Mouse (Mus musculus) kidney, adult 2 months (tissue): ENCODE measurements around the gene Slfn3. TPM values are rescaled to one million over a fixed set of nuclear protein-coding genes. Genes with fewer than 3 reads are reported as not detected.
"Not testable (repeated sequence)": the region's sequence is repeated elsewhere in the genome, so short reads cannot be mapped to it uniquely, and the experiment has no call there.

Experiments
- DNase-seq: peaks from one replicate; pipeline ENCODE4 v3.0.0; 2021
- H3K27ac ChIP-seq: fragments of 200-500 bp; 2 replicates; pipeline ENCODE4 v1.5.1; 2012; ENCODE audit warnings: low read depth, low read length, control low read depth, inconsistent platforms; ENCODE audit not compliant: insufficient read depth
- H3K27me3 ChIP-seq: fragments of 200-500 bp; replicated peaks from 2 replicates; pipeline ENCODE4 v1.6.1; 2012; ENCODE audit warnings: mild to moderate bottlenecking, moderate library complexity, low read length, inconsistent platforms; ENCODE audit not compliant: control insufficient read depth, insufficient read depth
- H3K36me3 ChIP-seq: fragments of 200-500 bp; 2 replicates; pipeline ENCODE4 v1.6.1; 2012; ENCODE audit warnings: mild to moderate bottlenecking, moderate library complexity, low read length, inconsistent platforms; ENCODE audit not compliant: control insufficient read depth, insufficient read depth
- H3K4me1 ChIP-seq: fragments of 200-500 bp; 2 replicates; pipeline ENCODE4 v1.6.1; 2011; ENCODE audit warnings: low read length; ENCODE audit not compliant: control insufficient read depth, insufficient read depth
- H3K4me3 ChIP-seq: fragments of 200-500 bp; 2 replicates; pipeline ENCODE4 v1.5.1; 2011; ENCODE audit warnings: mild to moderate bottlenecking, low read depth, low read length, control low read depth; ENCODE audit not compliant: insufficient read depth
- CTCF ChIP-seq: fragments of 200-500 bp; conservative IDR thresholded peaks from 2 replicates; pipeline ENCODE4 v1.5.1; 2011; ENCODE audit warnings: low read depth, mild to moderate bottlenecking, control low read depth, low read length, moderate library complexity, mixed read lengths; ENCODE audit not compliant: insufficient read depth, insufficient read length
- POLR2A ChIP-seq: fragments of 200-500 bp; IDR thresholded peaks from one replicate; pipeline ENCODE4 v1.6.1; 2011; ENCODE audit warnings: low read depth, low read length, control low read depth
- WGBS: fragments of 180-500 bp; shearing (Covaris S2); methylation state at CpG from one replicate; pipeline ENCODE4 v1.1.7; 2018; 5-methylcytosine and 5-hydroxymethylcytosine counted together
- polyA plus RNA-seq: library from polyadenylated mRNA; depleted of rRNA; stranded (reverse); fragments of >200 nt; gene quantifications from 2 replicates; pipeline ENCODE4 v1.2.3, GENCODE M21; 2012

The Slfn3 gene
- polyA plus RNA-seq, 1 experiment = 0.72 TPM

- peak; percentile 27 for DNase-seq
- no peaks in the 10 kb centered on the region for H3K4me1 ChIP-seq
- no peak overlapping the region for H3K27ac ChIP-seq
- no peaks in the 10 kb centered on the region for H3K36me3 ChIP-seq
- WGBS = 58% methylated on average over 7 of the region's 7 CpGs
- no peak for TF ChIP-seq CTCF
- TF ChIP-seq POLR2A = no peak
- no peak overlapping the region for H3K4me3 ChIP-seq
- H3K27me3 ChIP-seq = no peaks in the 10 kb centered on the region
Measured at GRCm38 (mm10) chr11:83223367-83223766, 32.2 kb downstream of the Slfn3 start.

GRCm38 (mm10) chr11:83223793-83224192 is 32.7 kb downstream of the Slfn3 start:
- not testable (repeated sequence) for H3K27me3 ChIP-seq, H3K36me3 ChIP-seq, DNase-seq, H3K4me3 ChIP-seq, H3K27ac ChIP-seq, H3K4me1 ChIP-seq
- 59% methylated on average over 5 of the region's 5 CpGs for WGBS

GRCm38 (mm10) chr11:83224217-83224616 is 33.1 kb downstream of the Slfn3 start:
- no peak overlapping the region for H3K27ac ChIP-seq
- no peaks in the 10 kb centered on the region for H3K27me3 ChIP-seq
- 82% methylated on average over 9 of the region's 9 CpGs for WGBS
- H3K4me3 ChIP-seq = no peak overlapping the region
- H3K4me1 ChIP-seq = no peaks in the 10 kb centered on the region
- H3K36me3 ChIP-seq = no peaks in the 10 kb centered on the region
- DNase-seq = peak; percentile 7
- no peak for TF ChIP-seq POLR2A
- no peak for TF ChIP-seq CTCF

DNA sequence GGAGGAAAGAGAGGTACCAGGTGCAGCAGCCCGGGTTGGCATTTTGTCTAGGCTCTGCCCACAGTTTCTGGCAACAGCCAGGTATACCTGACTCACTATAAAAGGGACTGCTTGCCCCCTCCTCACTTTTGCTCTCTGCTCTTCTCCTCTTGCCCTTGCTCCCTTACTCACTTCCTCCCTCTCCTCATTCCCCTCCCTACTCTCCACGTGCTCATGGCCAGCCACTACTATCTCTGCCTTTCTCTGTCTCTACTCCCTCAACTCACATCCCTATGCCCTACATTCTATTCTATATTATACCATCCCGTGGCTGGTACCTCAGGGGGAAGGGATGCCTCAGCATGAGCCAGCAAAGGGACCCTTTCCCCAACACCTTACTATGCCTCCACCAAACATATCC is 33.6 kb downstream of the Slfn3 start:
- 71% methylated on average over 3 of the region's 3 CpGs for WGBS
- no peak overlapping the region for H3K27ac ChIP-seq
- no peak overlapping the region for H3K4me3 ChIP-seq

GRCm38 (mm10) chr11:83225371-83225960 is 34.3 kb downstream of the Slfn3 start:
- 87% methylated on average over 9 of the region's 9 CpGs for WGBS
- no peaks in the 10 kb centered on the region for H3K36me3 ChIP-seq
- no peak for TF ChIP-seq POLR2A
- no peak overlapping the region for H3K4me3 ChIP-seq
- no peaks in the 10 kb centered on the region for H3K27me3 ChIP-seq
- H3K27ac ChIP-seq = no peak overlapping the region
- no peak for DNase-seq
- no peaks in the 10 kb centered on the region for H3K4me1 ChIP-seq

More for the DNA sequence above, 33.6 kb downstream of the Slfn3 start:
- no peaks in the 10 kb centered on the region for H3K4me1 ChIP-seq
- no peaks in the 10 kb centered on the region for H3K27me3 ChIP-seq
- TF ChIP-seq CTCF (no peak), POLR2A (no peak)
- no peak for DNase-seq
- no peaks in the 10 kb centered on the region for H3K36me3 ChIP-seq

DNA sequence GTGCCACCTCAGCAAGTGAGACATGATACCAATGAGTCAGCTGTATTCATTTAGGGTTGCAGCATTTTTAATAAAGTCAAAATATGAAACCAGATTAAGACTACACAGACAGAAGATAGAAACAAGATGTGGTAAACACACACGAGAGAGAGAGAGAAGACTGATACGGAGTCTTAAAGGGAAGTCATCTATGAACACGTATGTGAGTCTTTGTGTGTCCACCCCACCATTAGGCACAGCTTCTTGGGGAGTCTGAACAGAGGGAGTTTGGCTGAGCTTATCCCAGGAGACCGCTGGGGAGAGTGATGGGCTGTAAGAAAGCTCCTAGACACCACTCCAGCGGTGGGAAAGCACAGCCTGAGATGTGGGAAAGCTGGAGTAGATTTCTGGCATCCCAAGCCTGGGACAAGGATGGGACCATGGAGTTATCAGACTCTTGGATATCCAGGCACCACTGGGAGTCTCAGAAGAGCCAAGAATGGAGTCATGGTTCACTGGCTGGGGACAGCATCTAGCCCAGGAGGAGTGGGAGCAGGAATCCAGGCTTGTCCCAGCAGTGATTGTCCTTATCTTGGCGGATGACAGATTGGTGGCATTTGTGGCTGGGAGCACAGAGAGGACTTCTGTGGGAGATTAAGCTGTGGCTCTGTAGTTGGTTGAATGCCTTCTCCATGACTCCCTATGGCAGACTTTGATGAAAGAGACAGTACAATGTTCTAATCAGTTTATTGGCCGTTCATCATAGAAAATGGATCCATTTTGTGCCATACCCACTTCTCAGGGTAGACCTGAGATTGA is 37.0 kb downstream of the Slfn3 start:
- no peaks in the 10 kb centered on the region for H3K4me1 ChIP-seq
- WGBS = 84% methylated on average over 7 of the region's 7 CpGs
- no peak for DNase-seq
- TF ChIP-seq POLR2A (no peak), CTCF (no peak)
- no peak overlapping the region for H3K4me3 ChIP-seq
- no peaks in the 10 kb centered on the region for H3K27me3 ChIP-seq
- H3K27ac ChIP-seq = no peak overlapping the region
- no peaks in the 10 kb centered on the region for H3K36me3 ChIP-seq

- no peaks in the 10 kb centered on the region for H3K36me3 ChIP-seq
- no peak for TF ChIP-seq CTCF
- no peak for TF ChIP-seq POLR2A
- 64% methylated on average over 3 of the region's 3 CpGs for WGBS
- no peaks in the 10 kb centered on the region for H3K27me3 ChIP-seq
- peak; percentile 21 for DNase-seq
- H3K4me3 ChIP-seq = no peak overlapping the region
- H3K4me1 ChIP-seq = no peaks in the 10 kb centered on the region
- no peak overlapping the region for H3K27ac ChIP-seq
Measured at GRCm38 (mm10) chr11:83230966-83231365, 39.8 kb downstream of the Slfn3 start.

DNA sequence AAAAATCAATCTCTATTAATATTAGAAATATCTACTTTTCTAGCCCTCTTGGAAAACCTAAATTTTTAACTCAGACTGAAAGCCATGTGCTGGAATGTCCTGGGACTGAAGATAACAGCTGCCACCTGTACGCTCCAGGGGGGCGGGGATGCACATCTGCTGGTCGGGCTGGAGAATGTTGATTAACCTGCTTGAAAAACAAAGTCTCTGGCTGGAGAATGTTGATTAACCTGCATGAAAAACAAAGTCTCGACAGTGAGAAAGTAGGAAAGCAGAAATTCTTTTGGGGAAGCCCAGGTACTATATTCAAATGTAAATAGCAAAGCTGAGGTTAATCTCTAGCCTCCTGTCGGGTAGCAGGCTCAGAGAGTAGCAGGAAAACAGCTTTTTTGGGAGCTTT is 42.5 kb downstream of the Slfn3 start:
- WGBS = 42% methylated on average over 5 of the region's 5 CpGs
- H3K36me3 ChIP-seq, H3K4me1 ChIP-seq, DNase-seq, H3K4me3 ChIP-seq, H3K27me3 ChIP-seq, H3K27ac ChIP-seq: not testable (repeated sequence)

GRCm38 (mm10) chr11:83237390-83237789 is 46.3 kb downstream of the Slfn3 start:
- not testable (repeated sequence) for H3K4me3 ChIP-seq, H3K27ac ChIP-seq, H3K27me3 ChIP-seq, DNase-seq, H3K36me3 ChIP-seq, H3K4me1 ChIP-seq
- 77% methylated on average over 9 of the region's 9 CpGs for WGBS
